Mouse (Mus musculus): ENCODE measurements at regions not wholly inside any gene's neighbourhood (a gene's known extent, or its start where the extent isn't known, plus 50 kb on each side); places are given as distances from the start of the nearest gene placed in this dataset.

- no peak overlapping the region for H3K9ac ChIP-seq
- 0 out of 2 replicates have a peak, but pooled peaks cover 3% of the 10 kb centered on the region for H3K4me1 ChIP-seq
- no peak overlapping the region for H3K4me3 ChIP-seq
- ATAC-seq (ENCODE audit: insufficient number of reproducible peaks, insufficient read depth, low FRiP score, low TSS enrichment, low read depth), result no peak
- no peak overlapping the region for H3K4me2 ChIP-seq
- no peaks in the 10 kb centered on the region for H3K36me3 ChIP-seq
- no peaks in the 10 kb centered on the region for H3K27me3 ChIP-seq
- WGBS, result 41% methylated on average over 9 of the region's 9 CpGs
- no peaks in the 10 kb centered on the region; the same call in 1 of the 2 replicates for H3K9me3 ChIP-seq
- H3K27ac ChIP-seq, result peak overlapping the region; percentile 69
Measured at GRCm38 (mm10) chr2:77334706-77335105, 54.3 kb upstream of the Sestd1 start.

- H3K4me1 ChIP-seq, result 0 out of 2 replicates have a peak, but pooled peaks cover 3% of the 10 kb centered on the region
- H3K27ac ChIP-seq, result no peak overlapping the region
- no peaks in the 10 kb centered on the region for H3K36me3 ChIP-seq
- WGBS, result 76% methylated on average over 8 of the region's 8 CpGs
- no peaks in the 10 kb centered on the region for H3K27me3 ChIP-seq
- no peak overlapping the region for H3K4me2 ChIP-seq
- H3K9me3 ChIP-seq, result no peaks in the 10 kb centered on the region; the same call in 1 of the 2 replicates
- H3K9ac ChIP-seq, result no peak overlapping the region
- no peak for ATAC-seq (ENCODE audit: insufficient number of reproducible peaks, insufficient read depth, low FRiP score, low TSS enrichment, low read depth)
- H3K4me3 ChIP-seq, result no peak overlapping the region
Measured at GRCm38 (mm10) chr2:77333394-77334079, 53.1 kb upstream of the Sestd1 start.
